In the genomic region with DNA sequence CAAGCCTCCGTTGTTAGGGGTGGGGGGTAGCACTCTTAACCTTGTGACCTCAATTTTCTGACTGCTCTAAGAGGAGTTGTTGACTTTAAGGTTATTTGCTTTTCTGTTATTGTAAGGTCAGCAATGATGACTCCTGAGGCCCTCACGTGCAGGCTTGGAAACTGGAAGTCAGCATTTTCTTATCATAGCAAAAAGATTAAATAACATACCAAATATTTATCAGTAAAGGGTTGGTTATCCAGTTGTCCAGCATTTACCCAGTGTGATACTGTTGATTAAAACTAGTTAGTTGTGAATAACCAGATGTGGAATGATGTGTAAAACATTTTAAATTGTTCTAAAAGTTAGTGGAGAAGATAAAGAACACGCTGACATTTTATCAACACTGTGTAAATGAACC, we compare ENCODE assay signal across 1 mouse cellular context.
TF ChIP-seq lines count a peak whose summit lies in the region.

No protein-coding gene starts in this region.

TF ChIP-seq in MEL, 35 proteins besides CTCF, POLR2A, EP300 and RAD21 (continued from another document):
- TF ChIP-seq ETS1 (IDR thresholded peaks at IDR 0.05; ENCODE audit: low read depth, low read length) = peak; percentile 68; the same call in 1 of the 2 replicates
- TF ChIP-seq TCF12 (IDR thresholded peaks at IDR 0.05; ENCODE audit: low read depth, low read length) = peak; percentile 53; the same call in 1 of the 2 replicates
- TF ChIP-seq BHLHE40 (IDR thresholded peaks at IDR 0.05; ENCODE audit: borderline replicate concordance, low read depth, low read length) = peak; percentile 94
- TF ChIP-seq MAFK (IDR thresholded peaks at IDR 0.05; ENCODE audit: borderline replicate concordance, low read depth, low read length) = peak; percentile 79; the same call in 1 of the 2 replicates
- peak; percentile 71 for TF ChIP-seq GATA1 (IDR thresholded peaks at IDR 0.05; ENCODE audit: low read depth, low read length)
TF ChIP-seq in MEL: peak in this region for 6.
